Mouse (Mus musculus): ENCODE results near the gene Jade3. TPM values are rescaled to one million over a fixed set of nuclear protein-coding genes. Genes with fewer than 3 reads are reported as not detected.
"Not testable (repeated sequence)": the region's sequence is repeated elsewhere in the genome, so short reads cannot be mapped to it uniquely, and the experiment has no call there.

The Jade3 gene
- 7.0 and 9.1 TPM in 2 replicates for polyA plus RNA-seq (2011; ENCODE audit: insufficient read length, low read depth, missing spikeins)

DNA sequence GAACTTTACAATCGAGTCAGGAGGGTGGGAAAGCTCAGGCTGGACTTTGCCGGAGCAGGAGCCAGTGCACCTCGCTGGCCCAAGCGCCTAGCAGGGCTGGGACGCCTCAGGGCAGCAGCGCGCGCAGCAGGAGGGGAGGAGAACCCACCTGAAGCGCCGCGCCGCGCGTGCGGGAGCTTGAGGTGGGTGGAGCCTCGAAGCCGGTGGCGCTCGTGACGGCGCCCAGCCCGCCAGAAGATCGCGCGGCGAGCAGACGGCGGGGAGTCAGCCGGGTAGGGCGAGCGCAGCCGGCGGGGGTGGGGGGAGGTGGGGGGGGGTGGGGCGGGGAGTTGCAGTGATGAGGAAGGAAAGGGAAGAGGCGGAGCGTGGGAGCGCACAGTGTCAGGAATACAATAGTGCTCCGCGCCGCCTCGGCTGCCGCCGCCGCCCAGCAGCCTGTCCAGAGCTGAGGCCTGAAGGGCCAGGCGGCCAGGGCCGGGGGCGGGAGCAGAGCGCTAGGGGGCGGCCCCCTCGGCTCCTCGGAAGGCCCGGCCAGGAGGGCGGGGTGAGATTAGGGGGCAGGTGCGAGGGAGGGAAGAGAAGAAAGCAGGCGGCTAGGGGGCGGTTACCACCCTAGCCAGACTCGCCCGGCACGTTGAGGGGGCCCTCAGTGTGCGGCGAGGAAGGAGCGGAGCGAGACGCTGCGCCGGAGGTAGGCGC lies at the start of gene Jade3:
Gene Jade3, plus strand, starts transcription at position 549 of the 699 bp plus-strand sequence.
- no peaks in the 10 kb centered on the region for H3K4me1 ChIP-seq (ENCODE audit: control insufficient read depth, insufficient read depth, low read length)
- H3K27ac ChIP-seq (ENCODE audit: insufficient read depth, low read length): peak within 1 kb of the TSS; percentile 57
- peak; percentile 91 for TF ChIP-seq POLR2A (IDR thresholded peaks at IDR 0.05; ENCODE audit: low read depth, low read length)
- TF ChIP-seq CTCF (IDR thresholded peaks at IDR 0.05; ENCODE audit: borderline replicate concordance, insufficient read depth, low read length): no peak
- peak within 1 kb of the TSS; percentile 91 for H3K4me3 ChIP-seq (ENCODE audit: insufficient read depth, low read length)

DNA sequence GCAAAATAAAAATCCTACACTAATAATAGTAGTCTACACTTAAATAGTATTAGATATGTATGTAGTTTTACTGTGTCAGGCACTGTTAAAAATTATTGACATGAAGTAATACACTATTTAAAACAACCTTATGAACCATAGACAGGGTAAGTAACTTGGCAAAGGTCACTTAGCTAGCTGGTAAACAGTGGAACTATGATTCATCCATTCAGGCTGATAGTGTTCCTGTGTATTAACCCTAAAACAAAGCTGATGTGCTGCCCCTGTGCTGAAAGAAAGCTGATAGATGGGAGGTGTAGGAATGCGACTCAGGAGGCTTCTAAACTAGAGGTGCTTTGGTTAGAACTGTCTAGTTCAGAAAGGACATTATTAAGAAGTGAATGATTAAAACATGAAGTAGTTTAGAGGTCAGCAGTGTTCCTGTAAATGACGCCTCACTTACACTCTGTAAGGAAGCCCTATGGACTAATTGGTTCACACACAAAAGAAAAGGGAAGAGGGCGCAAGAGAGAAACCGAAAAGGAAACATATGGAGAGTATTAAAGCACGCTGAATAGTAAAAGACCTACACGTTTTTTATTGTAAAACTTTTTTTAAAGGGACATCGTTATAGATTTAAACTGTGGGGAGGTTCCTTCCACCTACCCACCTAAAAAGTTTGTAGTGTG lies 46.0 kb upstream of the Jade3 start:
- no peak overlapping the region for H3K27ac ChIP-seq (ENCODE audit: insufficient read depth, low read length)
- no peak overlapping the region for H3K4me3 ChIP-seq (ENCODE audit: insufficient read depth, low read length)
- no peaks in the 10 kb centered on the region for H3K4me1 ChIP-seq (ENCODE audit: control insufficient read depth, insufficient read depth, low read length)
- TF ChIP-seq POLR2A (IDR thresholded peaks at IDR 0.05; ENCODE audit: low read depth, low read length) (no peak), CTCF (IDR thresholded peaks at IDR 0.05; ENCODE audit: borderline replicate concordance, insufficient read depth, low read length) (no peak)

DNA sequence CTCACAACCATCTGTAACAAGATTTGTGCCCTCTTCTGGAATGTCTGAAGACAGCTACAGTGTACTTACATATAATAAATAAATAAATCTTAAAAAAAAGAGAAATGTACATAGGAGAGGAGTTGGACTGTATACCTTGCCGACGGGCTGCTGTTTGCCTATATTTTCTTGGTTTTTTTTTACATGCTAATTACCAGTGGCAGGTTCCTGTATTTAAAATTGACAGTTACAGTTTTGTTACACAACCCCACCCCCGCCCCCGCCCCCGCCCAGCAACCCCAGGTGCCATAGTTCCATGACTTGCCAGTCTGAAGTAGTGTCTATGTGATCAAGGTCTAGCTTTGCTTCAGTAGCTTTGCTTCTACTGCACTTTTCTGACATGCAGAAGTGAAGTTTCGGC lies 43.2 kb upstream of the Jade3 start:
- TF ChIP-seq POLR2A (IDR thresholded peaks at IDR 0.05; ENCODE audit: low read depth, low read length) (no peak), CTCF (IDR thresholded peaks at IDR 0.05; ENCODE audit: borderline replicate concordance, insufficient read depth, low read length) (no peak)
- Histone ChIP-seq H3K4me3 (ENCODE audit: insufficient read depth, low read length) (no peak overlapping the region), H3K4me1 (ENCODE audit: control insufficient read depth, insufficient read depth, low read length) (no peaks in the 10 kb centered on the region), H3K27ac (ENCODE audit: insufficient read depth, low read length) (no peak overlapping the region)

DNA sequence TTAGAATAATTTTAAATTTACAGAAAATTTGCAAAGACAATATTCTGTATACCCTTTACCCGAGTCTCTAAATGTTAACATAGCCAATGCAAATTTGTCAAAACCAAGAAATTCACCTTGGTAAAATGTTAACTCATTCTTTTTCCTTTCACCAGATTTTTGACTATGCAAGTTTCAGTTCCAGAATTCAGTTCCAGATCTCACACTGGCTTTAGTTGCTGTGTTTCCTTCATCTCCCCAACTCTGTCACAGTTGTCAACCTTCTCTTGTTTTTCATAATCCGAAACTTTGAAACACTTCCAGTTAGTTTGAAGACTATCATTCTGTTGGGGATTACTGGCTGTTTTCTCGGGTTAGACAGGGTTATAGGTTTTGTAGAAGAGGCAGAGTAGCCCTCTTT lies 38.5 kb upstream of the Jade3 start:
- H3K27ac ChIP-seq (ENCODE audit: insufficient read depth, low read length): no peak overlapping the region
- no peak overlapping the region for H3K4me3 ChIP-seq (ENCODE audit: insufficient read depth, low read length)
- TF ChIP-seq POLR2A (IDR thresholded peaks at IDR 0.05; ENCODE audit: low read depth, low read length) (no peak), CTCF (IDR thresholded peaks at IDR 0.05; ENCODE audit: borderline replicate concordance, insufficient read depth, low read length) (no peak)
- H3K4me1 ChIP-seq (ENCODE audit: control insufficient read depth, insufficient read depth, low read length): no peaks in the 10 kb centered on the region

DNA sequence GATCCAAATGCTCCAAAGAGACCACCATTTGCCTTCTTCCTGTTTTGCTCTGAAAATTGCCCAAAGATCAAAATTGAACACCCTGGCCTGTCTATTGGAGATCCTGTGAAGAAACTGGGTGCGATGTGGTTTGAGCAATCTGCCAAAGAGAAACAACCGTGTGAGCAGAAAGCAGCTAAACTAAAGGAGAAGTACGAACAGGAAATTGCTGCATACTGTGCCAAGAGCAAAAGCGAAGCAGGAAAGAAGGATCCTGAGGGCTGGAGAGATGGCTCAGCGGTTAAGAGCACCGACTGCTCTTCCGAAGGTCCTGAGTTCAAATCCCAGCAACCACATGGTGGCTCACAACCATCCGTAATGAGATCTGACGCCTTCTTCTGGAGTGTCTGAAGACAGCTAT lies 33.5 kb upstream of the Jade3 start:
- not testable (repeated sequence) for H3K4me3 ChIP-seq (ENCODE audit: insufficient read depth, low read length); H3K4me1 ChIP-seq (ENCODE audit: control insufficient read depth, insufficient read depth, low read length); H3K27ac ChIP-seq (ENCODE audit: insufficient read depth, low read length)

DNA sequence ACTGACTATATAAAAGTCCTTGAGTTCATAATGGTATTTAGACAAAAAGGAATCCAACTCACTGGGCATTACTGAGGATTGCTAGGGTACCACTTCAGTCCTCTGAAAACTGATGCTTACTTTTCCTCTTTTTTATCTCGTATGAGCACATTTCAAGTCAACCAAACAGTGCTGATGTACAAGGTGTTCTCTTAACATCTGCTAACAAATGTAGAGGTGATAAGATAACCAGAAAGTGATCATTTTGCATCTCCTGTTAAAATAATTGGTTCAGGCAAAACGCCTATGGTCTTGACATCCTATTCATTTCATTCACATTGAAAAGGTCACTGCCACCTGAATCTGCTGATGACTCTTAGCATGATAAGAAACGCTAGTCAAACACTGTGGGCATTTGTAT lies 32.5 kb upstream of the Jade3 start:
- Histone ChIP-seq H3K4me1 (ENCODE audit: control insufficient read depth, insufficient read depth, low read length) (no peaks in the 10 kb centered on the region), H3K4me3 (ENCODE audit: insufficient read depth, low read length) (no peak overlapping the region), H3K27ac (ENCODE audit: insufficient read depth, low read length) (no peak overlapping the region)
- no peak for TF ChIP-seq CTCF (IDR thresholded peaks at IDR 0.05; ENCODE audit: borderline replicate concordance, insufficient read depth, low read length)
- no peak for TF ChIP-seq POLR2A (IDR thresholded peaks at IDR 0.05; ENCODE audit: low read depth, low read length)

DNA sequence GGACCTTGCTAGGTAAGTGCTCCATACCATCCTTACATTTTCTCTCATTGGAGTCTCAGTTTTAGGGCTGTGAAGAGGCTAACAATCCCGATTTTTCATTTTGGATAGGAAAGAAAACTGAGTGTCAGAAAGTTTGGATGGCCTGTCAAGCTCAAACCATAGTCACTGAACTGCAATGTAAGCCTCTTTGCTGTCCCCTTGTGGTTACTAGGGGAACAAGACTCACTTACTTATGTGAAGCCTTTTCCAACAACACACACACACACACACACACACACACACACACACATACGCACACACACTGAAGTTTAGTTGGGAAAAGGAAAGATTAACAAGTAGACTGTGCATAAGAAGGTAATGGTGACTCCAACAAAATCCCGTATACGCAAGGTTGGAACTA lies 21.4 kb upstream of the Jade3 start:
- Histone ChIP-seq H3K4me3 (ENCODE audit: insufficient read depth, low read length) (no peak overlapping the region), H3K27ac (ENCODE audit: insufficient read depth, low read length) (no peak overlapping the region), H3K4me1 (ENCODE audit: control insufficient read depth, insufficient read depth, low read length) (no peaks in the 10 kb centered on the region)
- TF ChIP-seq CTCF (IDR thresholded peaks at IDR 0.05; ENCODE audit: borderline replicate concordance, insufficient read depth, low read length) (no peak), POLR2A (IDR thresholded peaks at IDR 0.05; ENCODE audit: low read depth, low read length) (no peak)

DNA sequence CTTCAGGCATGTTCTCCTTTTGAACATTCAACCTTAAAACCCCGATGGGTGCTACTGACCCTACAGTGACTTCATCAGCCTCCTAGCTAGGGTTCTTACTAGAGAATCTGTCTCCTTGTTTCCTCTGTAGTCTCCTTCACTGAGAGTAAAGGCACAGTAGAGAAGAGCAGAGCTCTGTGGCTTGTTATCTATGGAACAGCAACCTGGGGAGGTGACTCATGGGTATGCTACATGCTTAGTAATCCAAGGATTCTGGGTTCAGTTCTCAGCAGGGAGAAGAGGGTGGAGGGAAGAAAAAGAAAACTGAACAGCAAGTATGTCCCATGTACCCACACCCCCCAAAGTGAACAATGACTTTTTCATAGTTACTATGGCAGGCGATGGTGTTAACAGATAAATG lies 18.6 kb upstream of the Jade3 start:
- no peak for TF ChIP-seq POLR2A (IDR thresholded peaks at IDR 0.05; ENCODE audit: low read depth, low read length)
- TF ChIP-seq CTCF (IDR thresholded peaks at IDR 0.05; ENCODE audit: borderline replicate concordance, insufficient read depth, low read length): no peak
- Histone ChIP-seq H3K4me1 (ENCODE audit: control insufficient read depth, insufficient read depth, low read length) (no peaks in the 10 kb centered on the region; the same call in 1 of the 2 replicates), H3K27ac (ENCODE audit: insufficient read depth, low read length) (no peak overlapping the region), H3K4me3 (ENCODE audit: insufficient read depth, low read length) (no peak overlapping the region)

DNA sequence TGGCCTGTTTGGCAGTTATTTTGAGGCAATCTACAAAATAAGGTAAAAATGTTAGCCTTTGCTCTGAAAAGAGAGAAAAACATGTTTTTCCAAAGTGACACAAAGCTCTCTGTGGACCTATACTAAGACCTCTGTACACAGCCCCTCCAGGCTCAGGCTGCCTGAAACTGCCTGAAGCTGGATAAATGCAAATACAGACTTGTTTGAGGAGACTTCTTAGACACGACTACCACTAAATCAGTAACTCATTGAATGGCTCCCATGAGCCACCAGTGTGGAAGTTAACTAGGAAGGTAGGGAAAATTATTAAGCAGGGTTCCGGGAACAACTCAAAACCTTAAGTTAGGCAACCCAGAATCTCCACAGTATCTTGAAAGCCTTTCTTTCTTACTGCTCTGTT lies 17.8 kb upstream of the Jade3 start:
- no peak overlapping the region for H3K27ac ChIP-seq (ENCODE audit: insufficient read depth, low read length)
- TF ChIP-seq POLR2A (IDR thresholded peaks at IDR 0.05; ENCODE audit: low read depth, low read length) (no peak), CTCF (IDR thresholded peaks at IDR 0.05; ENCODE audit: borderline replicate concordance, insufficient read depth, low read length) (no peak)
- no peak overlapping the region for H3K4me3 ChIP-seq (ENCODE audit: insufficient read depth, low read length)
- no peaks in the 10 kb centered on the region; the same call in 1 of the 2 replicates for H3K4me1 ChIP-seq (ENCODE audit: control insufficient read depth, insufficient read depth, low read length)

DNA sequence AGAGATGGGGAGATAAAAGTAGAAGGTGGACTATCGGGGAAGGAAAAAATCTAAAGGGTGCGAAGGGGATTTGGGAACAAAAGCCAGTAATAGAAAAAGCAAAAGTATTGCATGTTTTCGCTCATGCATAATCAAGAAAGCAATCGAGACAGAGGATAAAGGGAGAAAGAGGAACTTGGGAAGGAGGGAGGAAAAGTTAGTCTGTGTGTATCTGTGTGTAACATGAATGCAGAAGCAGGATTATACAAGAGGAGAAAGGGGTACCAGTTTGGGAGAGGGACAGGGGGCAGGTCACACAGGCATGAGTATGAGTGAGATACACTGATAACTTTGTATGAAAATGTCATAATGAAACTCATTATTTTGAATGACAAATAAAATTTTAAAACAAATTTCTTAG lies 14.1 kb upstream of the Jade3 start:
- Histone ChIP-seq H3K27ac (ENCODE audit: insufficient read depth, low read length) (no peak overlapping the region), H3K4me3 (ENCODE audit: insufficient read depth, low read length) (no peak overlapping the region), H3K4me1 (ENCODE audit: control insufficient read depth, insufficient read depth, low read length) (no peaks in the 10 kb centered on the region; the same call in 1 of the 2 replicates)
- TF ChIP-seq POLR2A (IDR thresholded peaks at IDR 0.05; ENCODE audit: low read depth, low read length) (no peak), CTCF (IDR thresholded peaks at IDR 0.05; ENCODE audit: borderline replicate concordance, insufficient read depth, low read length) (no peak)
